Mouse (Mus musculus) B cell, adult 2 months (primary cell): ENCODE measurements around the gene Tram2.
A peak's percentile ranks its signal among the peaks of the same experiment; 100 is the strongest.

Experiments used
- DNase-seq, 2 experiments: peaks; one replicate each; pipeline ENCODE4 v3.0.0; 2022

Tram2 gene

DNA sequence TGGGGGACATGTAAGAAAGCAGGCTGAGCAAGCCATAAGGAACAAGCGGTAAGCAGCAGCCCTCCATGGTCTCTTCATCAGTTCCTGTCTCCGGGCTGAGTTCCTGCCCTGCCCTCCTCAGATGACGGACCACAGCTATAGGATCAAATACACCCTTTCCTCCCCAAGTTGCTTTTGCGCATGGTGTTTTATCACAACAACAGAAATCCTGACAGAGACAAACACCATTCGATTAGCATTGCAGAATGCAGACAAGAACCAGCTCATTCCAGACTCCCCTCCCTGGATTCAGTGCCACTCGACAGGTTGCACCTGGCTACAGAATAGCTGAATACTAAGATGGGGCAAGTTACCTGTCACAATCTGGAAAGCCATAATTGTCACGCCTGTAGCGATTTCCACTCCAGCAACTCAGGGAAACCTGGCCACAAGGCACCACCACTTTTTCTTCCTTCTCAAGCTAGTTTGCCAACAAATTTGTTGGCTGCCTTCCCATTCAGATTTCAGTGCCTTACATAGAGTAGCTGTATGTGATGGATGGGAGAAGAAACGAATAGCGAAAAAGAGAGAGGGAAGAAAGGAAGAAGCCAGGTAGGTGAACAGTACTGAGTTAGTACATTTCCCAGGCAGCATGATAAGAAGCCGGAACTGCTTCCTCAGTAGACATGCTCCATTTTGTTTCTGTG is 11.3 kb downstream of the Tram2 start:
- DNase-seq = no peak

DNA sequence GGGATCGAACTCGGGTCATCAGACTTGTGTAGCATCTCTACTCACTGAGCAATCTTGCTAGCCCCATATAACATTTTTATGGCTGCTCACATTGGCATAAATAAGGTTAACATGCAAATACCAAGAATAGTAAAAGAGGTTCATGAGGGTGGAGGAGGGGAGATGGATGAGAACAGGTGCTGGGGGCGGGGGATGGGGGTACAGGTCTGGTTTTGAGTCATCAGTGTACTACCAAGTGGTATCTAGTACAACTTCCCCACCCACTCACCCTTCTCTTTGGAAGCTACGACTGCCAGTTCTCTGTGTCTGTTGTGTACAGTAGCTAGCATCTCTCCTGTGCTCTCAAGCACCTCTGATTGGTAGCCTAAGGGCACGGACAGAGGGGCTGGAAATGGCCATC is 14.9 kb downstream of the Tram2 start:
- DNase-seq = no peak

DNA sequence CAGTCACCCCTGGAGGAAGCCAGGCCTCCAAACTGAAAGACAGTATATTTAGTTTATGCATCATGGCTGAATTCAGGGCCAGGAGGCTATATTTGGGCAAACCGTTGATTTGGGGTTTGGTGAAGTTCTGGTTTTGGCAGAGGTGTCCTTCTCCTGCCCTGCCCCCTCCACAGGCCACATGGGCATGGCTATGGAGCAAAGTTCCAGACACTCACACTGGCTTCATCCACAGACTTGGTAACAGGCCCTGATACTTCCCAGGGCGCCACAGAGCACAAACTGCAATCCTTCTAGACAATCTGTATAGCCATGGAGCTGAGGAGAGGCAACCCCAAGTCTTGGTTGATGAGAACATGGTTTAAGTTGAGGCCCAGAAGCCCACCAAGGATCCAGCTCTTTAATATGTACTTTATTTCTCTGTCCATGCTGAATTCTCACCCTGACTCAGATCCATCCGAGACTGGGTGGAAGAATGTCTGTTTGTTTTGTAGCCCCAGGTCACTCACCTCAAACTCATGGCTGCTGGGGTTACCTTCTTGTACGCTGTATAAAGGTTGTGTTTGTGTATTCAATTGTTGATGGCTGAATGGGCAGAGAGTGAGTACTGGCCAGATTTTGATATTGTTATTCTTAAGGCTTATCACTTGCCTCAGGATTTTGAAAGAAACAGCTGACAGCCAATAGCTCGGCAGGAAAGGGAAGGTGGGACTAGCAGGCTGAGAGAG is 19.5 kb downstream of the Tram2 start:
- no peak for DNase-seq

DNA sequence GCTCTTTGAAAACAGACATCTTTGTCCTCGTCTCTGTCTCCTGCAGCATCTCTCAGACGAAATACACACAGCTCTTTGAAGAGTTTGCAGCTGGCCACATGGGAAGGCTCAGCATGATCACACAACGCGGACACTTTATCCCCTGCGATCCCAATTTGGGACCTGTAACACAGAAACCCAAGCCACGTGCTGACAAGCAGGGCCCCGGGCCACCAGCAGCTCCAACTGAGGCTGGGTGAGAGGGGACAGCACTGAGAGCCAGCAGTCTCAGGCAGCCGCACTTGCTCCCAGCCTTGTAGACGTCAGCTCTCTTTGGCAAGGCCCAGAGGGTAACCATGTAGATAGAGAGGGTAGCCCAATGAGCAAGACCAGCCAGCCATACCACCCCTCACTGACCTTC is 26.0 kb downstream of the Tram2 start:
- DNase-seq = no peak

DNA sequence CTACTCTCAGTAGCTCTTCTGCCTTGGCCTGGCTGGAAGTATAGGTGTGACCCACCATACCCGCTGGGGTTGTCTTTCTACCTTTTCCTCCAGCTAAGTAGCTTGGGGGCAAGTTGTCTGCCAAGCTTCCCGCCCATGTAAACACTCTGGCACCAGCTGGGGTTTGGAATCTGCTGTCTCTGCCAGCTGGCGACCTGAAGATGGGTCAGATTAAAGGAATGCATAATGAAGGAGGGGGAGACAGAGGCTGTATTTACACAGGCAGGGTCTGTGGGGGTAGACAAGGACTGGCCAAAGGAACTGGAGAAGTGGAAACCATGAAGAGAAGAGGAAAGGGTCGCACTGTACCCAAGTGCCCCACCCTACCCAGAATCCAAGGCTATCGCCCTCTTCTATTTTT is 26.4 kb downstream of the Tram2 start:
- DNase-seq = no peak

DNA sequence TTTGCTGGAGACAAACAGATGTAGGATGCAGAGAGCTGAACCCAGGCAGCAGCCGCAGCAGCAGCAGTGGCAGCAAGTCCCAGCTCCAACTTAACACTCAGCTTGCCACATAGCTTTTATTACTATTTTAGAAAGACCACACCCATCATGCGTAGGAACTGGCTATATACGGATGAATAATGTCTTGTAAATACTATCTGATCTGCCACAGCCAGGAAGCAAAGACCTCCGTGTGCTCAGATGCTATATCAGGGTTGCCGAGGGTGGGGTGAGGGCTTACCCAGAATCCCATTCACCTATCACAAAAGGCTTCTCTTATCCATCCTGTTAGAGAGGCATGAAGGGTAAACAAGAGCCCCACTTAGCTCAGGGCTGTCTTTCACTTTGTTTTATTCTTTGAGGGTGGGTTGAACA is 26.9 kb downstream of the Tram2 start:
- no peak for DNase-seq

DNA sequence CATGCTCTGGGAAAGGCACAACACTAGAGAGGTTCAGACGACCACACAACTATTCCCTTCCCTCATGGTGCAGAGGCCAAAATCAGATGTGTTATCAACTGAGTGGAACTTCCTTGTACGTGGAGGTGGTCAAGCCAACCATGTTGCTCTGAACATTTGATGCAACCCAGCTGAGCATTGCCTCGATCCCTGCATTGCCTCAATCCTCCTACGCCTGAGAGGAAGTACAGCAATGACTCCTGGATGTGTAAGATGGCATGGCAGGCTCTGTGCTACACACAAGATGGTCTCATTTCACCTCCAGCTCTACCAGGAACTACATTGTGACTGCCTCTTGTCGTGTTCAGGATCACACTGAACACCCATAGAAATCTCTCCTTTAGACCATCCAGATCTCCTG is 30.0 kb downstream of the Tram2 start:
- no peak for DNase-seq

DNA sequence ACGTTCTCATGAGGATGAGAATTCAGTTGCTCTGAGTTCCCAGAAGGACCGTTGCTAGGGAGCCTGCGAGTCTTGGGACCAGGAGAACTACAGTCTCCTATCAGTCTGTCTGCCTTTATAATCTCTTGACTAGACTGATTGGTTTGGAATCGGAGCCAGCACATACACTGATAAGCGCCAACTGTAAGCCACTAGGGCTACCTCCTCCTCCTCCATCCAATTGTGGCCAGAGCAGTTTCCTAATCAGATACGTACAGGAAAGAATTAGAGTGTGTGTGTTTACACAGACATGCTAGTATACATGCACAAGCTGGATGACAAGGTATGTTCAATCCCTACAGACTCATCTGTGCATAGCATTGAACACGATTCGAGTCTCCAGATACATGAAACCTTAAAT is 30.6 kb downstream of the Tram2 start:
- no peak for DNase-seq

DNA sequence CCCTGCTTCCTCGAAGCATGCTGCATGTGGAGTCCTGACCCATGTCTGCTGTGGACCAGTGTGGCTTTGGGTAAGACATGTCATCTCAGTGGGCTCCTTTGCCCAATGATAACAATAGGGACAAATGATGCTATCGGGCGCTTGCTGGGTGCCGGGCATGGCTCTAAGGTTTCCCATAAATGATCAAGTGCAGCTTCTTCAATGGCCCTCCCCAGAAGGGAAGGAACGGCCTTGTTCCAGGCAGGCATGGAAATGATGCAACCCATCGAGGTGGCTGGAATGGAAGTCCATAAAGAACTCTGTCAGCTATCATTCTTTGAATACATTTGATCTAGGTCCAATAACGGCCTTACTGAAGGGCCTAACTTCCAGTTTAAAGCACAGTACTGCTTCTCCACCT is 36.6 kb downstream of the Tram2 start:
- no peak for DNase-seq

DNA sequence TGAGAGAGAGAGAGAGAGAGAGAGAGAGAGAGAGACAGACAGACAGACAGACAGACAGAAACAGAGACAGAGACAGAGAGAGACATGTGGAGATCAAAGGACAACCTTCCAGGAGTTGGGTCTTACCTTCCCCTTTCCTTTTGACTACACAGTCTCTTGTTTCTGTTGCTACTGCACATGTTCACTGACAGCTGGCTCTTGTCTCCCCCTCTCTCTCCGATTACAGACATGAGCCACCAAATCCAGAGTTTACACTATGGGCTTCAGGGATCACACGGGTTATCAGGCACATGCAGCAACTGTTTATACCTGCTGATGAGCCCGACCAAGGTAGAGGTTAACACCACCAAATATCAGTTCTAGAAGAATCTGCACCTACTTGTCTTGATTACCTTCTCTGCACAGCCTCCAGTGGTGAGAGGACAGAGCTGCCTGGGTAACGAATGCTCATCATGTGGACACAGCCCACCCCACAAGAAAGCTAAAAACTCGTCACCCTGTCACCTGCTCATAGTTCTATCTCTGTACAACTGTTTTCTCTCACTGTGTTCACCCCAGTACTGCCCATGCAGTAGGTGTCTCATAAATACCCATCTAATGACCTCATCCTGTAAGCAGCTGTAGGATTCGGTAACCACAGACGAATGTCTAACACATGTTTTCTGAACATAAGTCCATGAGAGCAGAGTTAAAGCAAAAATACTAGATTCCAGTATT is 38.3 kb downstream of the Tram2 start:
- peak; percentile 56 to 65 for DNase-seq

DNA sequence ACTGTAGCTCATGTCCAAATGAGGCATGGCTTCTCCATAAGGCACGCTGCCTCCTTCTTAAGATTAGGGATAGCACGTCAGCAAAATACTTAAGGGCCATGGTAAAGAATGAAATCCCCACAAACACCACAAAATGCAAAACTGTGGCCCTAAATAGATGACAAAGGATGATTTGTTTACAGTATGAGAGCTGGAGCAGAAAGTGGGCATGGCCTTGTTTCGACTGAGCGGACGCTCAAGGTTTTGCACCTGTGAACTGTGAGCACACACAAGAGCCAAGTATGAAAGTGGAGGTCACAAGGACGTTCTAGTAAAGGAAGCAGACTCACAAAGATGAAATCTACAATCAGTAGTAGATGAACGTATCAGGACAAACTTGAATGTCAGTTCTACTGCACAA is 38.9 kb downstream of the Tram2 start:
- DNase-seq = peak; percentile 53 to 59

DNA sequence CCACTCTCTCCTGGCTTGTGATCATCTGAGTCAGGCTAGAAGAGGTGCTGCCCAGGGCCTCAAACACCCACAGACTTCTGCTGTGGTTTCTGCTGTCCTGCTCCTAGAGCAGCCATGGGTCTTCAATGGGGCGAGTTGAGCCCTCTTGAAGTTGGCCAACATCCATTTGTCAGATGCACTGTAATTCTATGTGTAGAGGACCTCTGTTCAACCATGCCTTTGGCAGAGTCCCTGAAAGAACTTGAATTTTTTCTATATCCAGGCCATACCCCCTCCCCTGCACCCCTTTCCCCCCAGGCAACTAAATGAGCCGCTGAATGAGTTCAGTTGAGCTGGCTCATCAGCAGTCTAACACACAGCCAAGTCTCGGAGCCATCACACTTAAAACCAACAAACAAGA is 39.5 kb downstream of the Tram2 start:
- peak; percentile 8 to 22 for DNase-seq

DNA sequence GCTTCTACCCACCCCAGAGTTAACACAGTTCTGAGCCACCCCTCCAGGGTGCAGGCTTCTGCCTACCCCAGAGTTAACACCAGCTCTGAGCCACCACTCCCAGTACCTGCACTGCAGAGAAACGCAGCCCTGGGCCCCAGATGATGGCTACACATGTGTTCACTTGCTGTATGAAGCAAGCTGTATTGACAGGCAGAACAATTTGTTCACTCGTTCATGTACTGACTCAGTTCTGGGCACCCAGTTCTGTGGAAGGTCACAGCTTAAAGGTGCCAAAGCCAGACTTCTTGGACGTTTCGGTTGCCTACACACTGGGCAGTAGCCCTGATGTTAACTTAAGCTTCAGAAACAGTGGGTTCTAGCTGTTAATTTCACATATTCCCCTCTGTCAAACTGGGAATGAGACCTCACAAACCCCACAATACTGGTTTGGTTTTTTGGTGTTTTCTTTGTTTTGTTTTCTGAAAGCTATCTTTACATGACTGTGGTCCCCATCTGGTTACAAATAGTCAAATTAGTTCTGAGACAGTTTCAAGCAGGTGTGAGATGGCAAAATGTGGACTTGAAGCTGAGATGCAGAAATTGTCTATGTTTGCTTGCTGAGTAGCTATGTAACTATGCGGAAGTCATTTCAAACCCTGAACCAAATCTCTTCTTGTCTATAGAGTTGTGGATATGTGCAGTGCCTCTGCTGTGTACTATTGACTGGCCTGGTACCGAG is 41.0 kb downstream of the Tram2 start:
- no peak for DNase-seq

DNA sequence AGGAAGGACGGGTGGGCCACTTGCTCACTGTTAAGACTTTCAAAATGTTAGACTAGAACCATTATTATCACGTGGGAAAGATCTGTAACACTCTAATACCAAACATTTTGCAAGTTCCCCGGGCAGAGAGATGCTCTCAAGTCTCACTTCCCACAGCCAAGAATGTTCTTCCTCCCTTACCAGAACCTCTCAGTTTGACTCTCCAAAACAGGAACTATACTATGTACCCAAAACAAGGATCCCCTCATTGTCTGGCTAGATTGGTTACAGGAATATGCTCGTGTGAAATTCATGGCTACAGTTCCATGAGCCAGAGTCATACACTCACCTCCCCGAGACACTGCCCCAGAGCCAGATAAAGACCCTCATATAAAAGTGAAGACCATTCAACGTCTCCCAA is 43.2 kb downstream of the Tram2 start:
- peak; percentile 14 to 22 for DNase-seq

DNA sequence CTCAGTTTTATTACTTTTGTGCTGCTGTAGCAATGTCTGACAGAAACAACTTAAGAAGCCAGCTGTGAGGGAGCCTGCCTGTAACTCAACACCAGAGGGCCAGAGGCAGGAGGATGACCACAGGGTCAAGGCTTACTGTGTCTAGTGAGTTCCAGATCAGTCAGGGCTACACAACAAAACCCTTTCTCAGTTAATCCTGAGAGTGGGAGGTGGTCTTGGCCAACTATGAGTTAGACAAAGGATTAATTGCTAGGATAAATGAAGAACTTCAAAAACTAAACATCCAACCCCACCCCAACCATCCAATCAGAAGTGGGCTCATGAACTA is 45.3 kb downstream of the Tram2 start:
- DNase-seq = no peak

DNA sequence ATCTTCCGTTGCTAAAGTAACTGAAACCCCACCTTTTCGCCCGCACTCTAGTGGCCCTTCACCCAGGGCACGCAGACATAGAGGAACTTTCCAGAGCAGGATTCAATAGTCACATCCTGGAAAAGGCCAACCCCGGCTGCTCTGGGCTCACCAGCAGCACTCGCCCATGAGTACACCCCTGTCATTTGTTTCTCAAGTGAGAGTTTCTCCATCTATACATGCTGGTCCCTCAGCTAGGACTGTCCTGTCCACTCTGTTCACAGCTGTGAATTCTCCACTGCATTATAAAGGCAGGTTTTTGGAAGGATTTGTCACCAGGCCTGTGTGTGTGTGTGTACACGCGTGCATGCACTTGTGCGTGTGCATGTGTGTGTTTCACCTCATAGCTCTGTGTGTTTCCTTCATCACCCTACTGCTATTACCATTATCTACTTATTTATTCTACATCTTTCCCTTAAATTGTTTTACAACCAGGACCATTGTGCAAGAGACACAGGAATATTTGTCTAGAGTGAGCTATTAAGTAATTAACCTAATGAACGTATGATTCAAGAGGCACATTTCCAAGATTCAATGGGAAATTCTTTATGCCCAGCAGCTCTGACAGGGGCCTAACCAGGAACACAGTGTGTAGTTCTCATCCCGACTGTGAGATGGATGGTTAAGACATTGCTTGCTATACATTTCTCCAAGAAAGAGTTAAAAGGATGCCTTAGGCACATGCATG is 45.8 kb downstream of the Tram2 start:
- no peak for DNase-seq

DNA sequence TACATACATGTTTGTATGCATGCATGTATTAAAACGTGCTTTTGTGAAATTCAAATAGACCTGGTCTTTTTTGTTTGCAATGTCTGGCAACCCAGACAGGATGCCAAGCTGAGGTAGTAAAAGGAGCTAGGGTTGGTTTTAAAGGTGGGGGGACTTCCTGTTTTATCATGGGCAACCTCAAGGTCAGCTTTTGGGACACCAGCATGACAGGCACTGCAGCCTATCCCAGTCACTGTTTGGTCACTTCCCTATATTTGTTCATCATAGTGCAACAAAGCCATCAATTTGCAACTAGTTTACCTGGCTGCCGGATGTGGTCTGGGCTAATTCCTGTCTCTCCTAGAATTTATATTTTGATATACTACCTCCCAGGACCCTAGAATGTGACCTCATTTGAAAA is 47.4 kb downstream of the Tram2 start:
- no peak for DNase-seq

DNA sequence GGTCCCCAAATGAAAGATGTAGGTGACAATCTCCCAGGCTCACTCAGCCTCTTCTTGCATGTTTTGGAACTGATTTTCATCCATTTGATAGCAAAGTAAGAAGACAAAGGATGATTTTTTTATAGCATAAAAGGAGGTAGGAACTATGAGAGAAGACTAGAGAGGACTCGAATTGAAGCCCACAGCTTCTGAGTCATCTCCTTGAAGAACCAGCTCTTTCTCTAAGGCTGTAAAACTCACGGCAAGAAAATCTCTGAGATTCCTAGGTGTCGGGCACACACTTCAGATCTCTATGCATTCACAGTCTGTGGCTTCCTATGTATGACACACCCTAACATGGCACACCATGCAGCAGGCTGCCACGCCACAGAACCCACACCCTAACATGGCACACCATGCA is 50.0 kb downstream of the Tram2 start:
- no peak for DNase-seq

DNA sequence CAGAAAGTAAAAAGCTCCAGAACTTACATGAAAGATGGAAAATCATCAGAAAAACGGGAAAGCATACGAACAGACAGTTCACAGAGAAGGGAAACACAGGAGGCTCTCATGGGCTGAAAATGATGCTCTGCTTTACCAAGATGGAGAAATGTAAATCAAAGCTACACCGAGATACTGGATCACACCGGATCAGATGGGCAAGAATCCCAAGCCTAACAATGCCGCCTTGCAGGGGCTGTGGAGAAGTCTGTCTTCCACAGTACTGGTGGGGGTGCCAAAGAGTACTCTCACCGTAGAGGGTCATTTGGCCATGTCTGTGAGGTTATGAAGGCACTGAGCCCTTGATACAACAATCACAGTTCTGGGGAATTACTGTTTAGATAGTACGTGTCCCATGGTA is 52.5 kb downstream of the Tram2 start:
- no peak for DNase-seq

DNA sequence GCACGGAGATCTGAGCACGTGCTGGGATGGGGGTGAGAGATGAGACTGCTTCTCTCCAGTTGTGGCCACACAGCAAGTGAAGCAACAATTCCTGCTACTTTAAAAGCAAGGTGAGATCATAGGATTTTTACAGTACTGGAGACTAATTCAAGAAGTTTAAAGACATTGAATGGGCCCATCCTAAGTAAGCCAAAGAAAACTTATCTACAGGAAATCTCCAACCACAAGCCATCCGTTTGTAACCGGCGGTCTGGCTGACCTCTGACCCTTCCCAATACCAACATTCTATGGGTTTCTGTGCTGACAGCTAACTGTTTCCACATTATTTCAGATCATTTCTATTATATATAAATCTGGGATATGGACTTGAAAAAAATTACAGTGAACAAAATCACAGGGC is 53.8 kb downstream of the Tram2 start:
- no peak for DNase-seq

DNA sequence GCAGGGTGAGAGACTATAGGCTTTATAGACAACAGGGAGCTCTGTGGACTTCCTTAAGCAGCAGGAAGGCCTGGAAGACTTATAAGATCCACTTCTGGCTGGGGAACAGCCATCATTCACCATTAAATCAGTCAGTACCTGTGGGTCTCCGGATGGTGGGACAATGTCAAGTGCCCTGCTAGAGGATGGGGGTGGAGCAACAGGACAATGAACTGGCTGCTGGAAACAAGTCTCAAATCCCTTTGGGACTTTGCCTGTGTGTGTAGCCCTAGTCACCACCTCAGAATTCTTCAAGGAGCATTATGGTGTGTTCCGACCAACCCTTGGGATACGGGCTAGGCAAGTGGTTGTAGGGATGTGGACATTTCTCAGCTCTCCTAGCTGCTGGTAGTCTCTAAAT is 55.9 kb downstream of the Tram2 start:
- no peak for DNase-seq

DNA sequence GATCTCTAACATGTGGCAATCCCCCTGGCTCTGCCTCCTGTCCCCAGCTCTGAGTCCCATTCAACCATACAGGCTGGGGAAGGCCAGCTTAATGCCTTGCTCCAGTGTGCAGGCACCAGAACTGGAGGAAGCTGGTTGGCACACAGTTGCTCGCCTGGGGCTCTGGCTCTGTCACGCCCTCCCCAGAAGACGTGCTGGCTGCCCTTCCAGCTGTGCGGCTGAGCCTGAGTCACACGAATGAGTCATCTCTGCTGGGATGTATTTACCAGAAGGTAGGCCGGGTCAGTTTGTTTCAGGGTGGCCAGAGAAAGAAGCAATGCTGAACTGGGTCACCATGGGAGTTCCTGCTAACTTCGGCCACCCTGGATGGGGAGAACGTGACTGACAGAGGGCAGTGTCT is 64.6 kb downstream of the Tram2 start:
- no peak for DNase-seq

DNA sequence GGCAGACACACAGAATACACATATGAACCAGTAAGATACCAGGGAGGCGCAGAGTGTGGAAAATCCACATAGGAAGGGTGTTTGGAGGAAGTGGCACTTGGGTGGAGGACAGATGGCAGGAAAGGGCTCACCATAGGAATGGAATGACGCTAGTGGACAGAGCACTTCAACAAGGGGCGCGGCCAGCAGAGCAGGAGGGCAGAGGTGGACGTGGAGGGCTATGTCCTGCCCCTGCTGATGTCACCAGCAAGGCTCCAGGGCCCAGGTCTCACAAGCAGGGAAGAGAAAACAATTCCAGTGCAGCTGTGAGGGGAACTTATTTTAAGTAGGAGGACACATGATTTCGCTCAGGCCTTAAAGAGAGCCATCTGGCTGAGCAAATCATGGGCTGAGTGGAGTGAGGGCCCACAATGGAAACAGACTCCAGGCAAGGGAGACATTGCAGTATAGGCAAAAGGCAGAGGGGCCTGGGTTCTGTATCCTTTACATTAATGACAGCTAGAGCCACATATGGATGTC is 68.7 kb downstream of the Tram2 start:
- DNase-seq = no peak
